Mouse (Mus musculus): ENCODE results near the gene Aim2. TPM values are rescaled to one million over a fixed set of nuclear protein-coding genes. Genes with fewer than 3 reads are reported as not detected.

Gene Aim2
- polyA plus RNA-seq (2015; fragmentation: Nextera tagmentation; extraction: Ambion mirVana), result 1.3 TPM in 2 replicates

GRCm38 (mm10) chr1:173350372-173350957, at the start of gene Aim2:
TSS of gene Aim2 (plus strand) at chr1:173350879.

GRCm38 (mm10) chr1:173333312-173334253, 17.1 kb upstream of the Aim2 start, which contains the start of gene Ackr1:
TSS of gene Ackr1 (minus strand) at chr1:173333750.

GRCm38 (mm10) chr1:173367356-173368046, 16.8 kb downstream of the Aim2 start, which contains the start of gene Cadm3:
TSS of gene Cadm3 (minus strand) at chr1:173367695.

DNA sequence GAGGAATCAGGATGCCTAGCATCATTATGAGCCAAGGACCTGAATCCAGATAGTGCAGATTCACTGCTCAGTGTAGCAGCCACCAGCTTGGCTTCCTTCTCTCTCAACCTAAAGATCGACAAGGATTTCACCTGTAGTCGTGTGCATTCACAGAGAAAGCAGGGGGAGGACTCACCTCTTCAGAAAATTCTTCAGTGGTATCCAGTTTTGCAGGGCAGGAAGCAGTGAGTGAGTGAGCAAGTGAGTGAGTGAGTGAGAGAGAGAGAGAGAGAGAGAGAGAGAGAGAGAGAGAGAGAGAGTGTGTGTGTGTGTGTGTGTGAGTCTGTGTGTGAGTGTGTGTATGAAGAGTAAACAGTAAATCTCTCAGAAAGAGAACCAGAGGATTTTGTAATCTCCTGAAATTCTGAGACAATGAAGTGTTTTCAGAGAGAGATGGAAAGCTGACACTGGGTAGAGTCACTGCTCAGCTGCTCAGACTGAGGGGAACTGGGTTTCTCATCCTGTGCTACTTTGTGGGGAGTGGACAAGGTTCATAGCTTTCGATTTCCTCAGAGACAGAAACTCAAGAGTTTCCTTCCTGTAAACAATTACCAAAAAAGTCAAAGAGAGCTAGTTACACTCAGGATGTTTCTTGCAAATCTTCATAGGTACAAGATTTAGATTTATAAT, 140.3 kb downstream of the Aim2 start, which contains the start of gene Ifi206:
TSS of gene Ifi206 (minus strand) at position 230 of the 669 bp plus-strand sequence.

Other genes starting within 250 kb of the Aim2 start
- gene Olfr1408, start 213.5 kb upstream of the Aim2 start, polyA plus RNA-seq (2015; fragmentation: Nextera tagmentation; extraction: Ambion mirVana), result not detected in 2 replicates
- not detected in 2 replicates for gene Olfr1406, start 160.2 kb upstream of the Aim2 start, polyA plus RNA-seq (2015; fragmentation: Nextera tagmentation; extraction: Ambion mirVana)
- not detected in 2 replicates for gene Olfr218, start 153.1 kb upstream of the Aim2 start, polyA plus RNA-seq (2015; fragmentation: Nextera tagmentation; extraction: Ambion mirVana)
- not detected in 2 replicates for gene Olfr1404, start 138.5 kb upstream of the Aim2 start, polyA plus RNA-seq (2015; fragmentation: Nextera tagmentation; extraction: Ambion mirVana)
- gene Fcer1a, start 123.7 kb upstream of the Aim2 start, polyA plus RNA-seq (2015; fragmentation: Nextera tagmentation; extraction: Ambion mirVana), result 1.7 and 2.9 TPM in 2 replicates
- gene Olfr418, start 84.9 kb upstream of the Aim2 start, polyA plus RNA-seq (2015; fragmentation: Nextera tagmentation; extraction: Ambion mirVana), result not detected in 2 replicates
- gene Mptx2, start 73.1 kb upstream of the Aim2 start, polyA plus RNA-seq (2015; fragmentation: Nextera tagmentation; extraction: Ambion mirVana), result not detected in 2 replicates
- 2.6 and 4.9 TPM in 2 replicates for gene Ackr1, start 17.1 kb upstream of the Aim2 start, polyA plus RNA-seq (2015; fragmentation: Nextera tagmentation; extraction: Ambion mirVana)
- gene Cadm3, start 16.8 kb downstream of the Aim2 start, polyA plus RNA-seq (2015; fragmentation: Nextera tagmentation; extraction: Ambion mirVana), result 5.0 and 8.7 TPM in 2 replicates
- gene Ifi206, start 140.2 kb downstream of the Aim2 start, polyA plus RNA-seq (2015; fragmentation: Nextera tagmentation; extraction: Ambion mirVana), result 0.63 and 0.76 TPM in 2 replicates
- gene Ifi214, start 185.1 kb downstream of the Aim2 start, polyA plus RNA-seq (2015; fragmentation: Nextera tagmentation; extraction: Ambion mirVana), result not detected in 2 replicates
- 0.17 and 0.86 TPM in 2 replicates for gene Ifi213, start 248.4 kb downstream of the Aim2 start, polyA plus RNA-seq (2015; fragmentation: Nextera tagmentation; extraction: Ambion mirVana)